25 mouse cellular contexts compared by ENCODE assay signal in the genomic region with DNA sequence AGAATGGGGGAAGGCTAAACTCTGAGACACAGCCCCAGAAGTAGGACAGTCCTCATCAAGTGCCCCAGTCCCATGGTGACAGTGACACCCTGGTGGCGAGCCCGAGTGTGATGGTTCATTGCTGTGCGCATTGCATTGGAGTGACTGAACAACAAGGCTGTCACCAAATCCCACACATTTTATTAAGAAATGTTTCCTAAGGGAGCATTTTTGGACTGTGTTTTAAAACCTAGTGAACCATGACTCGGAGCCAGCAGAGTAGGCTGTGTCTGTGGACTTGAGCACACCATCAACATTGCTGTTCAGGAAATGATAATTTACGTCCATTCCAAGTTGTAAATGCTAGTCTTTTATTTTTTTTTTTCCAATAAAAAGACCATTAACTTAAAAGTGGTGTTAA. TPM values are rescaled to one million over a fixed set of nuclear protein-coding genes. Genes with fewer than 3 reads are reported as not detected.
DNase-seq lines count a peak whose midpoint lies in the region; ATAC-seq and TF ChIP-seq lines count a peak whose summit lies in the region.
"Had no signal": no experiment of that assay in that cellular context is flagged by ENCODE, and none has a peak within 500 bp of the region (broad histone marks: within the 10 kb centered on the region; RNA-seq: fewer than 3 reads in every experiment).

No protein-coding gene starts in this region.

- no peak overlapping the region for H3K4me3 ChIP-seq in kidney, embryonic 14.5 days (ENCODE audit: low read length)
- no peak overlapping the region for H3K4me3 ChIP-seq in cortical plate, adult 2 months (ENCODE audit: insufficient read depth, low read length)
- H3K4me3 ChIP-seq in limb, embryonic 10.5 days, result no peak overlapping the region
- H3K4me3 ChIP-seq: forebrain, embryonic 13.5 days; heart, embryonic 10.5 days; heart, embryonic 15.5 days; limb, embryonic 12.5 days; liver, embryonic 15.5 days; midbrain, embryonic 12.5 days; myocyte; stomach, embryonic 15.5 days had no signal

- H3K4me1 ChIP-seq in kidney, embryonic 14.5 days (ENCODE audit: control insufficient read depth, insufficient read depth, low read length), result peaks cover 4% of the 10 kb centered on the region; the same call in 1 of the 2 replicates
- peaks cover 20% of the 10 kb centered on the region for H3K4me1 ChIP-seq in cortical plate, adult 2 months (ENCODE audit: control insufficient read depth, insufficient read depth, low read length)
- peaks cover 5% of the 10 kb centered on the region for H3K4me1 ChIP-seq in limb, embryonic 10.5 days

- no peak for TF ChIP-seq CTCF in cortical plate, adult 2 months (IDR thresholded peaks at IDR 0.05; ENCODE audit: extremely low read depth, insufficient read depth, low read length)

- no peak for ATAC-seq in kidney, embryonic 14.5 days (ENCODE audit: low FRiP score, low TSS enrichment)
- ATAC-seq: forebrain, embryonic 13.5 days; hindbrain, postnatal 0 days had no signal

- no peak overlapping the region for H3K9ac ChIP-seq in kidney, embryonic 14.5 days (ENCODE audit: low read depth, low read length)
- H3K9ac ChIP-seq: forebrain, embryonic 13.5 days; heart, embryonic 15.5 days; limb, embryonic 12.5 days; liver, embryonic 15.5 days; lung, embryonic 14.5 days; midbrain, embryonic 12.5 days; stomach, embryonic 15.5 days had no signal

- no peaks in the 10 kb centered on the region for H3K9me3 ChIP-seq in kidney, embryonic 14.5 days (ENCODE audit: control insufficient read depth, low read length)
- H3K9me3 ChIP-seq in limb, embryonic 10.5 days (replicated peaks), result no peaks in the 10 kb centered on the region
- H3K9me3 ChIP-seq: forebrain, embryonic 13.5 days; G1E; heart, embryonic 10.5 days; heart, embryonic 15.5 days; limb, embryonic 12.5 days; liver, embryonic 15.5 days; midbrain, embryonic 12.5 days; stomach, embryonic 15.5 days had no signal

- peaks cover 73% of the 10 kb centered on the region for H3K36me3 ChIP-seq in kidney, embryonic 14.5 days (ENCODE audit: control insufficient read depth, insufficient read depth, low read length)
- H3K36me3 ChIP-seq in limb, embryonic 10.5 days, result peaks cover 84% of the 10 kb centered on the region

- H3K27ac ChIP-seq in kidney, embryonic 14.5 days (ENCODE audit: low read depth, low read length), result no peak overlapping the region
- H3K27ac ChIP-seq in cortical plate, adult 2 months (ENCODE audit: insufficient read depth, low read length), result no peak overlapping the region
- H3K27ac ChIP-seq in limb, embryonic 10.5 days, result no peak overlapping the region
- H3K27ac ChIP-seq: forebrain, embryonic 13.5 days; heart, embryonic 10.5 days; heart, embryonic 15.5 days; hindbrain, postnatal 0 days; limb, embryonic 12.5 days; liver, embryonic 15.5 days; midbrain, embryonic 12.5 days; stomach, embryonic 15.5 days had no signal

- 53% methylated on average over 5 of the region's 5 CpGs for WGBS in kidney, embryonic 14.5 days
- WGBS in limb, embryonic 10.5 days, result 92% methylated on average over 5 of the region's 5 CpGs

- no peak overlapping the region for H3K4me2 ChIP-seq in kidney, embryonic 14.5 days (replicated peaks; ENCODE audit: low read depth, low read length)
- H3K4me2 ChIP-seq: forebrain, embryonic 13.5 days; heart, embryonic 15.5 days; limb, embryonic 12.5 days; liver, embryonic 15.5 days; lung, embryonic 14.5 days; midbrain, embryonic 12.5 days; stomach, embryonic 15.5 days had no signal

- no peaks in the 10 kb centered on the region for H3K27me3 ChIP-seq in kidney, embryonic 14.5 days (ENCODE audit: control insufficient read depth, insufficient read depth, low read length)
- no peaks in the 10 kb centered on the region for H3K27me3 ChIP-seq in limb, embryonic 10.5 days (ENCODE audit: low read depth, poor library complexity, severe bottlenecking)
- H3K27me3 ChIP-seq: forebrain, embryonic 13.5 days; heart, embryonic 15.5 days; limb, embryonic 12.5 days; liver, embryonic 15.5 days; midbrain, embryonic 12.5 days; stomach, embryonic 15.5 days had no signal

- TF ChIP-seq POLR2A in cortical plate, adult 2 months (IDR thresholded peaks at IDR 0.05; ENCODE audit: extremely low read depth, insufficient read depth, low read length), result peak; percentile 37; the same call in 1 of the 2 replicates

- peak; percentile 57 for DNase-seq in adrenal gland, postnatal 14 days
- no peak for DNase-seq in adrenal gland, adult 18-20 months (ENCODE audit: low spot score in 2 of 2)
- peak; percentile 61 for DNase-seq in kidney, adult 9 months
- DNase-seq in kidney, postnatal 10 days, result peak; percentile 42
- DNase-seq in c-Kit-positive CD71-positive TER-119-positive erythroid progenitor cells, embryonic 14.5 days (ENCODE audit: low spot score), result no peak
- DNase-seq in limb, embryonic 10.5 days (ENCODE audit: low spot score), result no peak
- DNase-seq: cerebellum, adult 8-10 months; cerebellum, postnatal 25 days; gastrocnemius, postnatal 25 days; heart, adult 11 months; lung, embryonic 14.5 days; lung, postnatal 14 days; right cerebral cortex, postnatal 14 days had no signal

RNA-seq across cellular contexts. Expression of a gene that starts 7.7 kb away (rescaled TPM):
- total RNA-seq in adrenal gland, postnatal 14 days (2021), result 432 and 438 TPM in 2 replicates
- 100 to 1,000 TPM; 397 to 428 TPM for total RNA-seq in adrenal gland, adult 18-20 months (2021)
- 1,237 and 1,509 TPM in 2 replicates for polyA plus RNA-seq in kidney, embryonic 14.5 days (2014; fragmentation: Nextera tagmentation; extraction: Ambion mirVana)
- polyA plus RNA-seq in cortical plate, adult 2 months (2012; rRNA removed), result 1,823 and 1,842 TPM in 2 replicates
- polyA plus RNA-seq in limb, embryonic 10.5 days (2016; fragmentation: Nextera tagmentation; extraction: Ambion mirVana), result 1,121 and 1,290 TPM in 2 replicates

RNA-seq across cellular contexts. Expression of a gene that starts 47.5 kb away (rescaled TPM):
- total RNA-seq in adrenal gland, postnatal 14 days (2021), result 13.3 and 16.7 TPM in 2 replicates
- 10 to 100 TPM in 1 of 2 experiments, 1 to 10 TPM in 1; 8.9 to 14.8 TPM for total RNA-seq in adrenal gland, adult 18-20 months (2021)
- polyA plus RNA-seq in kidney, embryonic 14.5 days (2014; fragmentation: Nextera tagmentation; extraction: Ambion mirVana), result 11.7 and 20.1 TPM in 2 replicates
- 11.8 and 12.3 TPM in 2 replicates for polyA plus RNA-seq in cortical plate, adult 2 months (2012; rRNA removed)
- 15.5 and 16.3 TPM in 2 replicates for polyA plus RNA-seq in limb, embryonic 10.5 days (2016; fragmentation: Nextera tagmentation; extraction: Ambion mirVana)

Comparison
In these comparisons a context has a peak if more than half of its experiments do, and no peak if none do; other contexts are left out.
1. DNase-seq: peak in adrenal gland, postnatal 14 days (single experiment), kidney, adult 9 months (single experiment) and kidney, postnatal 10 days (single experiment); none in adrenal gland, adult 18-20 months (0 of 2), c-Kit-positive CD71-positive TER-119-positive erythroid progenitor cells, embryonic 14.5 days (single experiment) and limb, embryonic 10.5 days (single experiment).